Mouse (Mus musculus): ENCODE measurements at regions not wholly inside any gene's neighbourhood (a gene's known extent, or its start where the extent isn't known, plus 50 kb on each side); places are given as distances from the start of the nearest gene placed in this dataset.
A peak's percentile ranks its signal among the peaks of the same experiment; 100 is the strongest.

- H3K9me3 ChIP-seq, result no peaks in the 10 kb centered on the region
- H3K4me2 ChIP-seq, result no peak overlapping the region
- no peak for ATAC-seq (ENCODE audit: insufficient number of reproducible peaks, insufficient read depth, low FRiP score, low TSS enrichment, low read depth)
- H3K9ac ChIP-seq, result no peak overlapping the region
- H3K4me1 ChIP-seq, result 0 out of 2 replicates have a peak, but pooled peaks cover 14% of the 10 kb centered on the region
- WGBS, result 96% methylated on average over 1 of the region's 1 CpGs
- H3K27ac ChIP-seq, result no peak overlapping the region
- H3K36me3 ChIP-seq, result no peaks in the 10 kb centered on the region
- no peak overlapping the region for H3K4me3 ChIP-seq
- H3K27me3 ChIP-seq, result peaks cover 6% of the 10 kb centered on the region
Measured at GRCm38 (mm10) chr3:58167761-58168290, 246.7 kb upstream of the Tsc22d2 start.

- Histone ChIP-seq H3K27ac (no peak overlapping the region), H3K4me3 (no peak overlapping the region), H3K27me3 (no peaks in the 10 kb centered on the region), H3K9me3 (no peaks in the 10 kb centered on the region), H3K36me3 (no peaks in the 10 kb centered on the region), H3K4me2 (0 out of 2 replicates have a peak overlapping the region, but pooled peaks have one; percentile 0), H3K4me1 (0 out of 2 replicates have a peak, but pooled peaks cover 14% of the 10 kb centered on the region), H3K9ac (no peak overlapping the region)
- 54% methylated on average over 14 of the region's 14 CpGs for WGBS
- no peak for ATAC-seq (ENCODE audit: insufficient number of reproducible peaks, insufficient read depth, low FRiP score, low TSS enrichment, low read depth)
Measured at GRCm38 (mm10) chr3:58168522-58169185, 245.9 kb upstream of the Tsc22d2 start.

- no peak overlapping the region for H3K27ac ChIP-seq
- no peaks in the 10 kb centered on the region for H3K27me3 ChIP-seq
- H3K4me3 ChIP-seq, result no peak overlapping the region
- H3K4me2 ChIP-seq, result no peak overlapping the region
- H3K36me3 ChIP-seq, result no peaks in the 10 kb centered on the region
- H3K9me3 ChIP-seq, result no peaks in the 10 kb centered on the region
- 0 out of 2 replicates have a peak, but pooled peaks cover 14% of the 10 kb centered on the region for H3K4me1 ChIP-seq
- WGBS, result 73% methylated on average over 6 of the region's 6 CpGs
- no peak overlapping the region for H3K9ac ChIP-seq
- ATAC-seq (ENCODE audit: insufficient number of reproducible peaks, insufficient read depth, low FRiP score, low TSS enrichment, low read depth), result no peak
Measured at GRCm38 (mm10) chr3:58169786-58170185, 244.7 kb upstream of the Tsc22d2 start.

GRCm38 (mm10) chr3:58172096-58172495, 242.4 kb upstream of the Tsc22d2 start:
- no peak for ATAC-seq (ENCODE audit: insufficient number of reproducible peaks, insufficient read depth, low FRiP score, low TSS enrichment, low read depth)
- Histone ChIP-seq H3K36me3 (no peaks in the 10 kb centered on the region), H3K4me1 (0 out of 2 replicates have a peak, but pooled peaks cover 8% of the 10 kb centered on the region), H3K27ac (no peak overlapping the region), H3K9ac (no peak overlapping the region), H3K27me3 (no peaks in the 10 kb centered on the region), H3K4me2 (no peak overlapping the region), H3K4me3 (no peak overlapping the region), H3K9me3 (no peaks in the 10 kb centered on the region)
- WGBS, result 82% methylated on average over 5 of the region's 5 CpGs

GRCm38 (mm10) chr3:58173821-58174220, 240.7 kb upstream of the Tsc22d2 start:
- no peak overlapping the region for H3K27ac ChIP-seq
- no peak overlapping the region for H3K4me3 ChIP-seq
- no peaks in the 10 kb centered on the region for H3K27me3 ChIP-seq
- WGBS, result 87% methylated on average over 1 of the region's 1 CpGs
- H3K36me3 ChIP-seq, result no peaks in the 10 kb centered on the region
- no peak overlapping the region for H3K9ac ChIP-seq
- ATAC-seq (ENCODE audit: insufficient number of reproducible peaks, insufficient read depth, low FRiP score, low TSS enrichment, low read depth), result no peak
- H3K4me2 ChIP-seq, result no peak overlapping the region
- no peaks in the 10 kb centered on the region for H3K9me3 ChIP-seq
- 0 out of 2 replicates have a peak, but pooled peaks cover 3% of the 10 kb centered on the region for H3K4me1 ChIP-seq

GRCm38 (mm10) chr3:58181715-58182114, 232.8 kb upstream of the Tsc22d2 start:
- Histone ChIP-seq H3K36me3 (no peaks in the 10 kb centered on the region), H3K9me3 (no peaks in the 10 kb centered on the region), H3K27me3 (no peaks in the 10 kb centered on the region), H3K9ac (no peak overlapping the region), H3K4me3 (no peak overlapping the region), H3K4me2 (no peak overlapping the region), H3K4me1 (no peaks in the 10 kb centered on the region), H3K27ac (no peak overlapping the region)
- ATAC-seq (ENCODE audit: insufficient number of reproducible peaks, insufficient read depth, low FRiP score, low TSS enrichment, low read depth), result no peak
- 50% methylated on average over 3 of the region's 3 CpGs for WGBS

GRCm38 (mm10) chr3:58182299-58182698, 232.2 kb upstream of the Tsc22d2 start:
- Histone ChIP-seq H3K4me2 (no peak overlapping the region), H3K9me3 (no peaks in the 10 kb centered on the region), H3K27ac (no peak overlapping the region), H3K9ac (no peak overlapping the region), H3K4me3 (no peak overlapping the region), H3K36me3 (no peaks in the 10 kb centered on the region), H3K4me1 (no peaks in the 10 kb centered on the region), H3K27me3 (no peaks in the 10 kb centered on the region)
- WGBS, result 64% methylated on average over 4 of the region's 4 CpGs
- no peak for ATAC-seq (ENCODE audit: insufficient number of reproducible peaks, insufficient read depth, low FRiP score, low TSS enrichment, low read depth)

- H3K4me1 ChIP-seq, result no peaks in the 10 kb centered on the region
- no peak overlapping the region for H3K4me2 ChIP-seq
- no peak overlapping the region for H3K9ac ChIP-seq
- no peak overlapping the region for H3K4me3 ChIP-seq
- no peaks in the 10 kb centered on the region for H3K9me3 ChIP-seq
- H3K36me3 ChIP-seq, result no peaks in the 10 kb centered on the region
- ATAC-seq (ENCODE audit: insufficient number of reproducible peaks, insufficient read depth, low FRiP score, low TSS enrichment, low read depth), result no peak
- WGBS, result 29% methylated on average over 3 of the region's 3 CpGs
- no peak overlapping the region for H3K27ac ChIP-seq
- H3K27me3 ChIP-seq, result no peaks in the 10 kb centered on the region
Measured at GRCm38 (mm10) chr3:58183279-58183678, 231.2 kb upstream of the Tsc22d2 start.

- 86% methylated on average over 6 of the region's 6 CpGs for WGBS
Measured at GRCm38 (mm10) chr3:58200462-58200861, 214.1 kb upstream of the Tsc22d2 start.

GRCm38 (mm10) chr3:58202816-58203215, 211.7 kb upstream of the Tsc22d2 start:
- Histone ChIP-seq H3K27ac (peak overlapping the region; percentile 79), H3K4me2 (no peak overlapping the region), H3K4me1 (peaks cover 25% of the 10 kb centered on the region), H3K27me3 (no peaks in the 10 kb centered on the region), H3K4me3 (no peak overlapping the region), H3K9me3 (no peaks in the 10 kb centered on the region), H3K9ac (no peak overlapping the region), H3K36me3 (no peaks in the 10 kb centered on the region)
- WGBS, result 30% methylated on average over 5 of the region's 5 CpGs
- ATAC-seq (ENCODE audit: insufficient number of reproducible peaks, insufficient read depth, low FRiP score, low TSS enrichment, low read depth), result no peak

More at GRCm38 (mm10) chr3:58200462-58200861, 214.1 kb upstream of the Tsc22d2 start:
- peaks cover 12% of the 10 kb centered on the region for H3K4me1 ChIP-seq
- H3K4me3 ChIP-seq, result no peak overlapping the region
- no peak overlapping the region for H3K9ac ChIP-seq
- H3K9me3 ChIP-seq, result no peaks in the 10 kb centered on the region
- no peaks in the 10 kb centered on the region for H3K27me3 ChIP-seq
- H3K36me3 ChIP-seq, result no peaks in the 10 kb centered on the region
- H3K4me2 ChIP-seq, result no peak overlapping the region
- ATAC-seq (ENCODE audit: insufficient number of reproducible peaks, insufficient read depth, low FRiP score, low TSS enrichment, low read depth), result no peak
- no peak overlapping the region for H3K27ac ChIP-seq

- H3K4me3 ChIP-seq, result no peak overlapping the region
- H3K27ac ChIP-seq, result peak overlapping the region; percentile 79
- no peaks in the 10 kb centered on the region for H3K9me3 ChIP-seq
- peaks cover 25% of the 10 kb centered on the region for H3K4me1 ChIP-seq
- H3K9ac ChIP-seq, result no peak overlapping the region
- WGBS, result 53% methylated on average over 2 of the region's 2 CpGs
- no peak overlapping the region for H3K4me2 ChIP-seq
- no peaks in the 10 kb centered on the region for H3K27me3 ChIP-seq
- no peak for ATAC-seq (ENCODE audit: insufficient number of reproducible peaks, insufficient read depth, low FRiP score, low TSS enrichment, low read depth)
- no peaks in the 10 kb centered on the region for H3K36me3 ChIP-seq
Measured at GRCm38 (mm10) chr3:58203806-58204205, 210.7 kb upstream of the Tsc22d2 start.

- H3K4me2 ChIP-seq, result no peak overlapping the region
- no peaks in the 10 kb centered on the region for H3K36me3 ChIP-seq
- H3K4me3 ChIP-seq, result no peak overlapping the region
- no peak overlapping the region for H3K9ac ChIP-seq
- 91% methylated on average over 2 of the region's 2 CpGs for WGBS
- H3K27ac ChIP-seq, result 0 out of 2 replicates have a peak overlapping the region, but pooled peaks have one; percentile 39
- no peaks in the 10 kb centered on the region for H3K9me3 ChIP-seq
- ATAC-seq (ENCODE audit: insufficient number of reproducible peaks, insufficient read depth, low FRiP score, low TSS enrichment, low read depth), result no peak
- peaks cover 25% of the 10 kb centered on the region for H3K4me1 ChIP-seq
- H3K27me3 ChIP-seq, result no peaks in the 10 kb centered on the region
Measured at GRCm38 (mm10) chr3:58205526-58205925, 209.0 kb upstream of the Tsc22d2 start.

Data from embryonic facial prominence, embryonic 13.5 days (tissue).